Mouse (Mus musculus): Measurements from ENCODE around the gene Nrcam. TPM values are rescaled to one million over a fixed set of nuclear protein-coding genes. Genes with fewer than 3 reads are reported as not detected.

The Nrcam gene
- total RNA-seq, 4 experiments from 2014 or later = 422 to 491 (median 453) TPM

GRCm38 (mm10) chr12:44602269-44602957 lies 273.7 kb downstream of the Nrcam start:
- DNase-seq (ENCODE audit: low spot score in 2 of 2) = no peak

DNA sequence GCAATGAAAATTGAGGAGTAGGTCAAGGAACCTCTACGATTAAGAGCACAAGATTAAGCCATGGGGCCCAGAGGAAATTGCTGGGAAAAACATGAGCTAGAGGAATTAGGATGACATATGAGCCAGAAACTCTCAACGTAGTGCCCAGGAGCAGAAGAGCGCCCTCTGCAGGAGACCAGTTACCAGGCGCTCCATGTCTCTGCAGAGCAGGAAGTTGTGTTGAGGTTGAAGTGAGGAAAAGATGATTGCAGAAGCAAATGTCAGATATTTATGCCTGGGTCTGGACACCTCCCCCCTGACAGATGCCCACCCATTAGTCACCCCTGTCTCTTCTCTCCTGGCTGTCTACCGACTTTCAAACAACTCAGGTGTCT lies 274.3 kb downstream of the Nrcam start:
- no peak for DNase-seq (ENCODE audit: low spot score in 2 of 2)

- DNase-seq (ENCODE audit: low spot score in 2 of 2) = no peak
Observed at GRCm38 (mm10) chr12:44617001-44617421, 288.3 kb downstream of the Nrcam start.

GRCm38 (mm10) chr12:44617488-44617887 lies 288.8 kb downstream of the Nrcam start:
- no peak for DNase-seq (ENCODE audit: low spot score in 2 of 2)

DNA sequence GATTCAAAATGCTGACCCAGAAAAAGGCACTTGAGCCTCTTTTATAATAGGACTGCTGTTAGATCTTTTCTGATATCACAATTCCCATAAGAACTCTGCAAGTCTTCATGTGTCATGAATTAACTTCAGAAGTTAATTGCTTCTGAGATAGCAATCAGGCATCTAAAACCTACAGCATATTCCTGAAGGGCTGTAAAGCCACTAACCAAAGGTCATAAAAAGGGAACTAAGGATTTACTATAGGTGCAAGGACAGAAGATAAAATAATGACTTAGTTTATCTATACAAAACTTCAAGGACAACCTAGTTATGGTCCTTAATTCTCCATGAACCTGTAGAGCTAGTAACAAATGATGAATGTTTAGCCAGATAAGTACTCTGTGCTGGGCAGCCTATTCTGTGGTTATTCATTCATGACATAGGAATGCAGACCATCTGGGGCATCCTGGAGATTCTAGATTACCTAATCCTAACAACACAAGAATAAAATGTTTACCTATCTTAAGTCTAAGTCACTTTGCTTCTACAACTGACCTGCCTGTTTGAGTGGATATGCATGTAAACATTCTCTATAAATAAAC lies 310.7 kb downstream of the Nrcam start:
- DNase-seq (ENCODE audit: low spot score in 2 of 2) = no peak

DNA sequence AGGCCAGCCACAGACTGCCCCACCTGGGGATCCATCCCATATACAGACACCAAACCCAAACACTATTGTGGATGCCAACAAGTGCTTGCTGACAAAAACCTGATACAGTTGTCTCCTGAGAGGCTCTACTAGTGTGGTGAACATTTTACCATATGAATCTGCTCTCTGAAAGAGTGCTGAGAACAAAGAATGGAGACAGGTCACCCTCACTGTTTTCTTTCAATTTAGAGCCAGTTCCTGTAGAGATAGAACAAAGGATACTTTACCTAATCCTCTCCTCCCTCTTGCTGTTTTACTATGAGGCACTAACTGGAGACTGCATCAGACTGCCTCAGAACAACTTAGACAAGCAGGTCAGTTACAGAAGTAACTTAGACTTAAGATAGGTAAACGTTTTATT lies 311.9 kb downstream of the Nrcam start:
- DNase-seq (ENCODE audit: low spot score in 2 of 2) = no peak

Other genes with a start within 250 kb of the Nrcam start
- 10 to 100 TPM; 40.5 to 43.0 (median 41.6) TPM for gene Dnajb9, start 118.6 kb upstream of the Nrcam start, total RNA-seq (2022)
- gene Pnpla8, start 107.5 kb upstream of the Nrcam start, total RNA-seq (2022) = 100 to 1,000 TPM; 122 to 140 (median 130) TPM

All from left cerebral cortex, adult 8-10 months (tissue).